Mouse (Mus musculus): ENCODE measurements around the gene Ptpro. TPM values are rescaled to one million over a fixed set of nuclear protein-coding genes. Genes with fewer than 3 reads are reported as not detected.

The Ptpro gene
- polyA plus RNA-seq, 1 experiment from 2014 or later, result 10.4 TPM

DNA sequence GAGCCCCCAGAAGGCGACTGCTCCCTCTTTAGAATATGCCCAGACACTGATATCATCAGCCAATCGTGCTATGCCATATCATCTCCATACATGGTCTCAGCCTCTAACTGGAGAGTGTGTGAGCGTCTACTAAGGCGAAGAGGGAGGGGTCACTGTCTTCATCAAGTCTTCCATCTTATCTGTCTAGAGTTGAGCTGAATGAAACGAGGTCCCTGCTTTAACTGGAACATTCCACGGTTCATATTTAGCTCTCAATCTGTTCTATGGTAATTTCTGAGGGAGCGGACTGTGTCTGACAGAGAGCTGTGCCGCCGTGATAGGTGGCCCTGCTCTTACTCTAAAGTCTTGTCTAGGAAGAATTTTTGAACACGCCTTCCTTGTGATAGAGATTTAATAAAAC, 16.5 kb downstream of the Ptpro start:
- Histone ChIP-seq H3K9me3 (no peaks in the 10 kb centered on the region), H3K27me3 (ENCODE audit: insufficient read depth, poor library complexity, severe bottlenecking) (no peaks in the 10 kb centered on the region), H3K36me3 (no peaks in the 10 kb centered on the region), H3K27ac (no peak overlapping the region), H3K4me1 (replicated peaks) (peaks cover 9% of the 10 kb centered on the region), H3K4me3 (no peak overlapping the region)
- WGBS, result 90% methylated on average over 10 of the region's 10 CpGs
- DNase-seq (ENCODE audit: low spot score), result no peak

DNA sequence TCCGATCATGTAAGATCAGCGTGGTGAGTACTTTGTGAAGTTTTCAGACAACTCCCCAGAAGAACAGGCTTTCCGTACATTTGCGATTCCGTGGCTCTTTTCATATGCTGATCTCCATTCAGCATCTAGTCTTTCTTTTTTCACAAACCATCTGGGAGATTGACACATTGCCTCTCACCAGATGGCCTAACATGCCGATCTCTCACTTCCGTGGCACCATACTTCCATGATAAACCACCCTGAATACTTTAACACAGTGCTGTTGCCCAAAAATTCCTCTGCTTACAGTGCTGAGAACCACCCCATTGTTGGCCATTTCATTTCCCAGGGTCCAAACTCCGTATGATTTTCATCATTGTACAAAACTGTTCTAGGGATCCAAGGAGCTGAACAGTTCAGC, 20.4 kb downstream of the Ptpro start:
- no peak for DNase-seq (ENCODE audit: low spot score)
- Histone ChIP-seq H3K4me1 (replicated peaks) (peaks cover 11% of the 10 kb centered on the region), H3K36me3 (no peaks in the 10 kb centered on the region), H3K27me3 (ENCODE audit: insufficient read depth, poor library complexity, severe bottlenecking) (no peaks in the 10 kb centered on the region), H3K9me3 (no peaks in the 10 kb centered on the region), H3K4me3 (no peak overlapping the region), H3K27ac (peak overlapping the region; percentile 75)
- 58% methylated on average over 8 of the region's 8 CpGs for WGBS

DNA sequence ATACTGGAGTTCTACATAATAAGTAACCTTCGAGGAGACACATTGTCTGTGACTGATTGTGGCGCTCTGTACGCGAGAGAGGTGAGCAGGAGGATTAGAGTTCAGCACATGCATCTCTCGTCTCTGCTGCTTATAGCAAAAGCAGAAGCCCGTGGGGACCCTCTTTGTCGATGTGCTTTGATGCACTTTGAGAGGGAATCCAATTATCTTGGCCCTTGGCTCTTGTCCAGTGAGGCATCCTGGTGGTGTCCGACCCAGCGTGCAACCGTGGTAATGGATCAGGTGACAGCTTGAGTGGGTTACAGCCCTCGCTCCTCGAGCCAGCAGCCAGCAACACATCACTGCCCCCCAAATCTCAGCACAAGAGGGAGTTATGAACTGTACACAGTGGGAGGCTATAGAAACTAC, 25.5 kb downstream of the Ptpro start:
- Histone ChIP-seq H3K27me3 (ENCODE audit: insufficient read depth, poor library complexity, severe bottlenecking) (no peaks in the 10 kb centered on the region), H3K27ac (no peak overlapping the region; the same call in 1 of the 2 replicates), H3K4me3 (no peak overlapping the region), H3K36me3 (no peaks in the 10 kb centered on the region), H3K9me3 (no peaks in the 10 kb centered on the region), H3K4me1 (replicated peaks) (peaks cover 8% of the 10 kb centered on the region)
- DNase-seq (ENCODE audit: low spot score), result no peak
- 65% methylated on average over 12 of the region's 12 CpGs for WGBS

DNA sequence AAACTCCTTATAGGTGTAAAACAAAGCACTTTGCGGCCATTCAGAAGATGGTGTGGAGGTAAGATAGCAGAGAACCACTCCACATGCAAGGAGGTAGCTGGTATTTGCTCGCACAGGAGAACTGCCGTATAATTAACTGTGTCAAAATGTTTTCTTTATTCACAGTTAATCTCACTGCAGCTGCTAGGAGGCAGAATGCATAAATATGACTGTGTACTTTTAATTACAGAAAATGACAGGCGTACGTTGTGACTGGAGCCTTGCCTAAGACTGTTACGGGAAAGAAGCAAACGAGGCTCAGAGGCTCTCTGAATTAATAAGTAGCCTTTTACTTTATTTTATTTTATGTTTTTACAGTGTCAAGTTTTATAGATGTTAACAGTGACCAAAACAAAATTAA, 27.5 kb downstream of the Ptpro start:
- H3K27me3 ChIP-seq (ENCODE audit: insufficient read depth, poor library complexity, severe bottlenecking), result no peaks in the 10 kb centered on the region
- no peak overlapping the region for H3K27ac ChIP-seq
- 90% methylated on average over 7 of the region's 7 CpGs for WGBS
- H3K9me3 ChIP-seq, result no peaks in the 10 kb centered on the region
- no peak for DNase-seq (ENCODE audit: low spot score)
- H3K36me3 ChIP-seq, result no peaks in the 10 kb centered on the region
- no peak overlapping the region for H3K4me3 ChIP-seq
- peaks cover 5% of the 10 kb centered on the region; the same call in 1 of the 2 replicates for H3K4me1 ChIP-seq (replicated peaks)

DNA sequence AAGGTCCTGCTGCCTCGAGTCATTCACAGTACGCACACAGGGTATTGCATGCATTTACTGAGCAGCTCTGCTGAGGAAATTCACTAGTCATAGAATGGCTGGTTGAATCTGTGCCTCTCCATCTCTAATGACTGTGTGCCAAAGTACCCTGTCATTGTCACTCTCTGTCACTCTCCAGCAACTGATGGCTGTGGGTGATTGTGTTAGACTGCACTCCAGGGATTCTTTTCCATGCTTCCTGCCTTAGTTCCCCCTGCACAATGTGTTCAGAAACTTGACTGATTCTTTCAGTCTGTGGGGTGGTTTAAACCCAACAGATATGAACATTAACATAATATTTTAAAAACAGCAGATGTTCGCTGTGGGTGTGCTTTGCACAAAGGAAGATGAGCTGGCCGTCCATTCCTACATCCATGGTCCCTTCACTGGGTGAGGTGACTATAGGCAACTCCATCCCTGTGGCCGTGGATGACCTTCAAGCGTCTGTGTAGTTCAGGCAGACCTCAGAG, 29.5 kb downstream of the Ptpro start:
- no peaks in the 10 kb centered on the region for H3K36me3 ChIP-seq
- 88% methylated on average over 6 of the region's 6 CpGs for WGBS
- no peak for DNase-seq (ENCODE audit: low spot score)

DNA sequence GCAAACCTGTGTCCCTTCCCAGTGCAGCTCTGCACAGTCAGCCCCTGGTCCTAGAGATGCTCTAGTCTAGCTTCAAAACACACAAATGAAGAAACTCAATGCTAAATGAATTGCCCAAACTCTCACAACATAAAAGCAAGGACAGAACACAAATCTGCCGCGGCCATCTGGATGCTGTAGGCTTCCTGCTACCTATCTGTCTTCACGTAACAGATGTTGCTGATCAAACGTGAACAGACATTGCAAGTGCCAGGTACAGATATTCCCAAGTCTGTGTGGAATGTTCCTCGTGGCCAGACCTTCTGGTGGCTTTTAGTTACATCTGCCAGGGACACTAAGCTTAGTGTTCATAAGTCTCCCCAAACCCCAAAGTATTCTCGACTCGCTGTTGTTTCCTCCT, 29.9 kb downstream of the Ptpro start:
- WGBS, result 84% methylated on average over 7 of the region's 7 CpGs
- Histone ChIP-seq H3K27me3 (ENCODE audit: insufficient read depth, poor library complexity, severe bottlenecking) (no peaks in the 10 kb centered on the region), H3K9me3 (no peaks in the 10 kb centered on the region), H3K36me3 (no peaks in the 10 kb centered on the region), H3K4me3 (no peak overlapping the region), H3K27ac (no peak overlapping the region), H3K4me1 (replicated peaks) (peaks cover 5% of the 10 kb centered on the region; the same call in 1 of the 2 replicates)
- DNase-seq (ENCODE audit: low spot score), result no peak

More for the DNA sequence above, 29.5 kb downstream of the Ptpro start:
- Histone ChIP-seq H3K27ac (no peak overlapping the region), H3K27me3 (ENCODE audit: insufficient read depth, poor library complexity, severe bottlenecking) (no peaks in the 10 kb centered on the region), H3K4me3 (no peak overlapping the region), H3K9me3 (no peaks in the 10 kb centered on the region), H3K4me1 (replicated peaks) (peaks cover 5% of the 10 kb centered on the region; the same call in 1 of the 2 replicates)

DNA sequence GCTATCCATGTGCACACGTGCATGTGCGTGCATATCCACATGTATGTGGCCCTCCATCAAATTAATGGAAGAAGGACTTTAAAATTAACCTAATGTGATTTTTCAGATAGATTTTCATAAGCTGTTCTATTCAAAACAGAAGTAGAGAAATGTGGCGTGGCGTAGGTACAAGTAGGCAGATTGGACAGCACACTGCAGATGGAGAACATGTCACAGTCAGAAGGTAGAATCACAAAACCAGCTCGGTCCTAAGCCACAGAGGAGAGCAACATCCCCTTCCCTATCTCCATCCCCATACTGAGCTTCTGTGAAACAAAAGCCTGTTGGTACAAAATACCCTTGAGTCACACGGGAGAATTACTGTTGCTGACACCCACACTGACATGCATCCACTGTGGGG, 34.3 kb downstream of the Ptpro start:
- no peaks in the 10 kb centered on the region for H3K4me1 ChIP-seq (replicated peaks)
- no peaks in the 10 kb centered on the region for H3K9me3 ChIP-seq
- no peaks in the 10 kb centered on the region for H3K36me3 ChIP-seq
- 87% methylated on average over 6 of the region's 6 CpGs for WGBS
- no peaks in the 10 kb centered on the region for H3K27me3 ChIP-seq (ENCODE audit: insufficient read depth, poor library complexity, severe bottlenecking)
- no peak overlapping the region for H3K4me3 ChIP-seq
- no peak for DNase-seq (ENCODE audit: low spot score)
- no peak overlapping the region for H3K27ac ChIP-seq

DNA sequence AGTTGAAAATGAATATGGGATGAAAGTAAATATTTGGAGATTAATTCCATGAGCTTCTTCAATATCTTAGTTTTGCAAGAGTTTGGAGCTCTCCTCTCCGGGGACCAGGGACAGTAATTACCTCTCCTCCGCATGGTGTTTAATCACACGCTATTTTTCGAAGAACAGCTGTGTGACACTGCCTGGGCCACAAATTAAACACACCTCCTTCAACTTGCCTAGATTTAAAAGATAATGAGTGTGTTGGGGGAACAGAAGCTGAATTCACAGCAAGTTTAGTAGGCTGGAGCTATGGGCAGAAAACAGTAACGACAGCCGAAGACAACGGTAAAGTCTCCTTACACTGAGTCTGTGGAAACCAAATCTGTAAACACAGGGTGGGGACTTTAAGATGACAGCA, 35.7 kb downstream of the Ptpro start:
- Histone ChIP-seq H3K36me3 (no peaks in the 10 kb centered on the region), H3K9me3 (no peaks in the 10 kb centered on the region), H3K27ac (no peak overlapping the region), H3K4me3 (no peak overlapping the region), H3K4me1 (replicated peaks) (no peaks in the 10 kb centered on the region), H3K27me3 (ENCODE audit: insufficient read depth, poor library complexity, severe bottlenecking) (no peaks in the 10 kb centered on the region)
- WGBS, result 90% methylated on average over 7 of the region's 7 CpGs
- DNase-seq (ENCODE audit: low spot score), result no peak

DNA sequence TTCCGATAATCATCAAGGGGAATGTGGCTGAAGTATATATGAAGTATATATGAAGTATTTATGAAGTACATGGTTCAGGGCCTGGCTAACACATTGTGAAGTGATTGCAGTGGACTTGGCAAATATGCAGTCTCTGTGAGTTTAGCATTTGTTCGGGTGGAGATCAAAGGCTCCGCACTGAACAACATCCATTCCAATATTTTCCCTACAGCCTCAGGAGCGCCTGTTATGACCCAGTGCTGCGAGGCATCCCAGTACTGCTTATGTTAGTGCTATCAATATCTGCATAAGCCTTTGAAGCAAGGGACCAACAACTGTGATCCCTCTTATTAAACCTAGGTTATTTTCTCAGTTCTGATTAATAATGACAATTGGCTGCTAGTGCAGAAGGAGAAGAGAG, 36.1 kb downstream of the Ptpro start:
- Histone ChIP-seq H3K27me3 (ENCODE audit: insufficient read depth, poor library complexity, severe bottlenecking) (no peaks in the 10 kb centered on the region), H3K9me3 (no peaks in the 10 kb centered on the region), H3K4me3 (no peak overlapping the region), H3K4me1 (replicated peaks) (no peaks in the 10 kb centered on the region), H3K36me3 (no peaks in the 10 kb centered on the region), H3K27ac (no peak overlapping the region)
- 92% methylated on average over 5 of the region's 5 CpGs for WGBS
- DNase-seq (ENCODE audit: low spot score), result no peak

DNA sequence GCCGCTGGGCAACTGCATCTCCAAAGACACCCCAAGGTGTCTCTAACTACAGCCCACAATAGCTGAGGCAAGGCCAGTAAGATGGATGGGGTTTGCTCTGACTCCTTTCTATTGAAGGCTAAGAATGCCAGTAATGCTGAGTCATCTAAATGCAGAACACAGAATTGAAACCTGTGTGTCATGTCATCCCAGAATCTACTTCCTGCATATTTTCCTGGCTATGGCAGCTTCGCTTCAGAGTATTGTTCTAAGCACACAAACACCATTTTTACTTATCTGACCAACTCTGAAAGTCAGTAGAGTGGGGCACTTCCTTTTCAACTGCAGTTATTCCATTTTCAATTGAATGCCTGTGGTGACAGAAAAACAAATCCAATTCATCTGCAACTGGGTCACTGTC, 40.3 kb downstream of the Ptpro start:
- H3K4me1 ChIP-seq (replicated peaks), result no peaks in the 10 kb centered on the region
- no peak overlapping the region for H3K27ac ChIP-seq
- H3K9me3 ChIP-seq, result no peaks in the 10 kb centered on the region
- no peak overlapping the region for H3K4me3 ChIP-seq
- H3K27me3 ChIP-seq (ENCODE audit: insufficient read depth, poor library complexity, severe bottlenecking), result no peaks in the 10 kb centered on the region
- H3K36me3 ChIP-seq, result no peaks in the 10 kb centered on the region
- WGBS, result 69% methylated on average over 2 of the region's 2 CpGs
- DNase-seq (ENCODE audit: low spot score), result no peak

DNA sequence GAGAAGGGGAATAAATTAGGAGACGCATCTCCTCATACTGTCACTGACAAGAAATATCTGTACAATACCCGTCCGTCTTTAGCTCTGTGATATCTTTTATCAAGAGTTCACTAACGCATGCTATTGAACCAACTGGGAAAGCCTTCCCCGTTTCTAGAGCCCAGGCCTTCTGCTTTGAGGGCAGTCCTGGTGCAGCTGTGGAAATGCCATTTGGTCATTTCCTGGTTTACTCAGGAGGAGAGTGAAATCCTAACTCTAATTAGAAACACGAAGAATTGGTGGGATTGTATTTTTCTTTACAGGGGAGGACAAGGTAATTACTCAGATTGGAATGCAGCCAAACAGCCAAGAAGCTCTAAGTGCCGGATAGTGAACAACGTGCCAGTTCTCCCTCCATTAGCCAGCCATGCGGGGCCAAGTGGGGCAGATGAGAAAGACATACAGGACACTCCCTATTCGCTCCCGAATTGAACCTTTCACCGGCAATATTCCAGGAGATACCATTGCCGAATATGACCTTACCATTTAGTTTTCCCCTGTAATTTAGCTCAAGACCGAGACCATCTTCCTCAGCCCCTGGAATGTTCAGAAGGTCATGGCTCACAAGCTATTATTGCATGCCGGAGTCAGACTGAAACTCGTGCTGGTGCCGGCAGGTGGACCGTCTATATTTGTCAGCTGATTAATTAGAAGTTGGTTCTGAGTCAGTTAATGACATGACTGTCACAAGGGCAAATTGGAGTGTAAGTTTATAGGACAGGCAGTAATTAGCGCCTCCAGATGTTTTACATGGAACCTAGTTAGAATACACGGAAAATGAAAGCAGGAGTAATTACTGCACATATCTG, 43.1 kb downstream of the Ptpro start:
- 83% methylated on average over 20 of the region's 20 CpGs for WGBS
- Histone ChIP-seq H3K27me3 (ENCODE audit: insufficient read depth, poor library complexity, severe bottlenecking) (no peaks in the 10 kb centered on the region), H3K4me1 (replicated peaks) (no peaks in the 10 kb centered on the region), H3K9me3 (no peaks in the 10 kb centered on the region), H3K27ac (no peak overlapping the region), H3K4me3 (no peak overlapping the region), H3K36me3 (no peaks in the 10 kb centered on the region)
- DNase-seq (ENCODE audit: low spot score), result no peak

DNA sequence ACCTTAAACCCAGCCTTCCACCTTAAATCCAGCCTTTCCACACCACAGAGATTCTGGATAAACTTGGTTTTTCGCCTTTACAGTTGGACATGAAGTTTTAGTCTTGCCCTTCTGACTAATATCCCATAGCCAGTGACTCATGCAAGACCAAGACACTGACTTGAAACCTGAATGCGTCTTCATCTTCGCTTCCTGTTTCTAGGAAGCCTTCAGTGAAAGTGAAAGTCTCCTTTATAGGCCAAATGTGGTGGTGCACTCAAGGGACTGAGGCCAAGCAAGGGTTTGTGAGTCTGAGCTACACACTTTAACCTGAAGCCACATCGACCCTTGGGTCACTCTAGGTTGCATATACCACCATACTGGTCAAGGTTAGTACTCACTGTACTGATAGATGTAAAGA, 50.4 kb downstream of the Ptpro start:
- Histone ChIP-seq H3K27ac (no peak overlapping the region), H3K4me1 (replicated peaks) (no peaks in the 10 kb centered on the region), H3K4me3 (no peak overlapping the region), H3K36me3 (no peaks in the 10 kb centered on the region; the same call in 1 of the 2 replicates), H3K27me3 (ENCODE audit: insufficient read depth, poor library complexity, severe bottlenecking) (no peaks in the 10 kb centered on the region), H3K9me3 (no peaks in the 10 kb centered on the region)
- DNase-seq (ENCODE audit: low spot score), result no peak
- WGBS, result 87% methylated on average over 4 of the region's 4 CpGs

DNA sequence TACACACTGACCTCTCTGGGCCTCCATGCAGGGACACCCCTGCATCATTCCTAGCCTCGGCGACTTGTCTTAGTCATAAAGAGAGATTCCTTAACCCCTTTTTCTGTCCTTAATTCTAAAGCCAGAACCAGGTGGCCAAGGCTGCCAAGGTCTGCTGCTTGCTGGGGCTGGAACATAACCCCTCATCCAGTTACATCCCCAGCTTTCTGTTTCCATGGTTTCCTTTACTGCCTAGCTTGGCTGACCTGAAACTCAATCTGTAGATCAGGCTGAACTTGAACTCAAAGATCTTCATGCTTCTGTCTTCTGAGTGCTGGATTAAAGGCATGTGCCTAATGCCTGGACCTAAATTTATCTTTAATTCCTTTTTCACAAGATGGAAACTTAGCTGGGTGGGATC, 51.7 kb downstream of the Ptpro start:
- Histone ChIP-seq H3K27ac (no peak overlapping the region), H3K4me3 (no peak overlapping the region), H3K27me3 (ENCODE audit: insufficient read depth, poor library complexity, severe bottlenecking) (no peaks in the 10 kb centered on the region), H3K4me1 (replicated peaks) (no peaks in the 10 kb centered on the region), H3K9me3 (no peaks in the 10 kb centered on the region), H3K36me3 (no peaks in the 10 kb centered on the region; the same call in 1 of the 2 replicates)
- 92% methylated on average over 2 of the region's 2 CpGs for WGBS
- DNase-seq (ENCODE audit: low spot score), result no peak

Data from hindbrain, embryonic 10.5 days (tissue).